ENCODE assay signal across 25 mouse cellular contexts in genomic region chr11:56871640-56872039, GRCm38 (mm10).
DNase-seq lines count a peak whose midpoint lies in the region; ATAC-seq and TF ChIP-seq lines count a peak whose summit lies in the region.
"Had no signal": no experiment of that assay in that cellular context is flagged by ENCODE, and none has a peak within 500 bp of the region (broad histone marks: within the 10 kb centered on the region; RNA-seq: fewer than 3 reads in every experiment).

No protein-coding gene starts in this region.

- no peak overlapping the region for H3K4me2 ChIP-seq in forebrain, embryonic 12.5 days
- H3K4me2 ChIP-seq in hindbrain, postnatal 0 days (ENCODE audit: low read depth, low read length): no peak overlapping the region
- H3K4me2 ChIP-seq in hindbrain, embryonic 16.5 days (ENCODE audit: low read length): no peak overlapping the region
- H3K4me2 ChIP-seq in forebrain, embryonic 16.5 days (ENCODE audit: low read length): no peak overlapping the region
- H3K4me2 ChIP-seq: limb, embryonic 12.5 days; liver, embryonic 12.5 days; lung, embryonic 14.5 days; stomach, embryonic 15.5 days had no signal

- no peaks in the 10 kb centered on the region for H3K27me3 ChIP-seq in forebrain, embryonic 12.5 days
- no peaks in the 10 kb centered on the region for H3K27me3 ChIP-seq in forebrain, embryonic 10.5 days (ENCODE audit: poor library complexity, severe bottlenecking)
- no peaks in the 10 kb centered on the region for H3K27me3 ChIP-seq in hindbrain, postnatal 0 days (ENCODE audit: insufficient read depth, low read length)
- no peaks in the 10 kb centered on the region for H3K27me3 ChIP-seq in hindbrain, embryonic 16.5 days (replicated peaks; ENCODE audit: control insufficient read depth, insufficient read depth, low read length)
- H3K27me3 ChIP-seq in forebrain, embryonic 16.5 days (replicated peaks; ENCODE audit: control insufficient read depth, insufficient read depth, low read length): no peaks in the 10 kb centered on the region
- H3K27me3 ChIP-seq: limb, embryonic 12.5 days; liver, embryonic 12.5 days; stomach, embryonic 15.5 days had no signal

- DNase-seq in forebrain, embryonic 10.5 days (ENCODE audit: extremely low spot score, low spot score): no peak
- peak; percentile 10 for DNase-seq in hindbrain, postnatal 0 days (ENCODE audit: low spot score)
- DNase-seq in brain, adult 2 months (ENCODE audit: low read depth, low spot score): peak; percentile 43
- DNase-seq in left cerebral cortex, postnatal 25 days (ENCODE audit: low spot score in 2 of 2): no peak
- no peak for DNase-seq in urinary bladder, postnatal 4 days (ENCODE audit: low spot score in 2 of 2)
- DNase-seq: adrenal gland, postnatal 10 days; cerebellum, adult 18-20 months; cerebellum, postnatal 25 days; gastrocnemius, postnatal 14 days; heart, postnatal 14 days; kidney, adult 8-10 months; kidney, postnatal 4 days; layer of hippocampus, adult 9-11 months; lung, embryonic 14.5 days; lung, postnatal 36 days; thymus, adult 18-20 months had no signal

- intact Hi-C loops in left cerebral cortex, postnatal 25 days (cut with DNase I): no loop called here

- peak overlapping the region; percentile 56; the same call in 1 of the 2 replicates for H3K27ac ChIP-seq in forebrain, embryonic 12.5 days
- no peak overlapping the region for H3K27ac ChIP-seq in forebrain, embryonic 10.5 days
- H3K27ac ChIP-seq in hindbrain, postnatal 0 days: no peak overlapping the region
- no peak overlapping the region for H3K27ac ChIP-seq in hindbrain, embryonic 16.5 days (ENCODE audit: low read depth, low read length)
- peak overlapping the region; percentile 34; the same call in 1 of the 2 replicates for H3K27ac ChIP-seq in forebrain, embryonic 16.5 days (ENCODE audit: low read length)
- H3K27ac ChIP-seq: limb, embryonic 12.5 days; liver, embryonic 12.5 days; stomach, embryonic 15.5 days had no signal

- no peak overlapping the region for H3K4me3 ChIP-seq in forebrain, embryonic 12.5 days (replicated peaks)
- H3K4me3 ChIP-seq in forebrain, embryonic 10.5 days: no peak overlapping the region
- H3K4me3 ChIP-seq in hindbrain, postnatal 0 days (ENCODE audit: low read length): no peak overlapping the region
- no peak overlapping the region for H3K4me3 ChIP-seq in hindbrain, embryonic 16.5 days (ENCODE audit: low read length)
- no peak overlapping the region for H3K4me3 ChIP-seq in forebrain, embryonic 16.5 days (replicated peaks; ENCODE audit: low read length)
- H3K4me3 ChIP-seq: limb, embryonic 12.5 days; liver, embryonic 12.5 days; stomach, embryonic 15.5 days had no signal

- H3K4me1 ChIP-seq in forebrain, embryonic 12.5 days: no peaks in the 10 kb centered on the region
- H3K4me1 ChIP-seq in forebrain, embryonic 10.5 days: no peaks in the 10 kb centered on the region
- no peaks in the 10 kb centered on the region for H3K4me1 ChIP-seq in hindbrain, postnatal 0 days (ENCODE audit: insufficient read depth, low read length)
- H3K4me1 ChIP-seq in hindbrain, embryonic 16.5 days (ENCODE audit: control insufficient read depth, insufficient read depth, low read depth, low read length): no peaks in the 10 kb centered on the region
- H3K4me1 ChIP-seq in forebrain, embryonic 16.5 days (replicated peaks; ENCODE audit: control insufficient read depth, insufficient read depth, low read length): no peaks in the 10 kb centered on the region; the same call in 1 of the 2 replicates
- H3K4me1 ChIP-seq: limb, embryonic 12.5 days; liver, embryonic 12.5 days; stomach, embryonic 15.5 days had no signal

- no peak overlapping the region for H3K9ac ChIP-seq in forebrain, embryonic 12.5 days
- H3K9ac ChIP-seq in hindbrain, postnatal 0 days (replicated peaks; ENCODE audit: low read length): no peak overlapping the region
- H3K9ac ChIP-seq in hindbrain, embryonic 16.5 days (ENCODE audit: low read depth, low read length): no peak overlapping the region
- no peak overlapping the region for H3K9ac ChIP-seq in forebrain, embryonic 16.5 days (replicated peaks; ENCODE audit: low read depth, low read length)
- H3K9ac ChIP-seq: limb, embryonic 12.5 days; liver, embryonic 12.5 days; lung, embryonic 14.5 days; stomach, embryonic 15.5 days had no signal

- WGBS in forebrain, embryonic 12.5 days: 60% methylated on average over 3 of the region's 3 CpGs
- WGBS in forebrain, embryonic 10.5 days: 71% methylated on average over 3 of the region's 3 CpGs
- WGBS in hindbrain, postnatal 0 days: 49% methylated on average over 3 of the region's 3 CpGs
- 38% methylated on average over 3 of the region's 3 CpGs for WGBS in hindbrain, embryonic 16.5 days
- WGBS in forebrain, embryonic 16.5 days: 60% methylated on average over 3 of the region's 3 CpGs

- peak; percentile 39 for ATAC-seq in forebrain, embryonic 12.5 days (ENCODE audit: low FRiP score)
- ATAC-seq in hindbrain, postnatal 0 days: no peak
- no peak for ATAC-seq in hindbrain, embryonic 16.5 days
- peak; percentile 57; the same call in 1 of the 2 replicates for ATAC-seq in forebrain, embryonic 16.5 days
- ATAC-seq: activated CD4-positive, CD25-positive, alpha-beta regulatory T cell, adult 4 months; inflammation-experienced regulatory T-cells, adult 6 months; liver, embryonic 12.5 days had no signal

- no peak for TF ChIP-seq CTCF in hindbrain, postnatal 0 days (IDR thresholded peaks at IDR 0.05; ENCODE audit: low read depth)

- no peaks in the 10 kb centered on the region for H3K36me3 ChIP-seq in forebrain, embryonic 12.5 days (replicated peaks)
- no peaks in the 10 kb centered on the region for H3K36me3 ChIP-seq in forebrain, embryonic 10.5 days (replicated peaks)
- no peaks in the 10 kb centered on the region for H3K36me3 ChIP-seq in hindbrain, postnatal 0 days (ENCODE audit: insufficient read depth, low read length)
- no peaks in the 10 kb centered on the region for H3K36me3 ChIP-seq in hindbrain, embryonic 16.5 days (ENCODE audit: control insufficient read depth, insufficient read depth, low read length)
- H3K36me3 ChIP-seq in forebrain, embryonic 16.5 days (ENCODE audit: control insufficient read depth, insufficient read depth): no peaks in the 10 kb centered on the region
- H3K36me3 ChIP-seq: G1E; limb, embryonic 12.5 days; liver, embryonic 12.5 days; stomach, embryonic 15.5 days had no signal

- no peaks in the 10 kb centered on the region for H3K9me3 ChIP-seq in forebrain, embryonic 12.5 days
- H3K9me3 ChIP-seq in forebrain, embryonic 10.5 days: no peaks in the 10 kb centered on the region
- no peaks in the 10 kb centered on the region for H3K9me3 ChIP-seq in hindbrain, postnatal 0 days (ENCODE audit: low read length)
- H3K9me3 ChIP-seq in hindbrain, embryonic 16.5 days (ENCODE audit: control insufficient read depth, low read length): no peaks in the 10 kb centered on the region
- no peaks in the 10 kb centered on the region for H3K9me3 ChIP-seq in forebrain, embryonic 16.5 days (ENCODE audit: control insufficient read depth, low read length)
- H3K9me3 ChIP-seq: limb, embryonic 12.5 days; liver, embryonic 12.5 days; stomach, embryonic 15.5 days had no signal

Comparison
In these comparisons a context has a peak if more than half of its experiments do, and no peak if none do; other contexts are left out.
1. H3K27ac ChIP-seq: peak in forebrain, embryonic 12.5 days (single experiment) and forebrain, embryonic 16.5 days (single experiment); none in forebrain, embryonic 10.5 days (single experiment), hindbrain, postnatal 0 days (single experiment) and hindbrain, embryonic 16.5 days (single experiment).
2. ATAC-seq: peak in forebrain, embryonic 12.5 days (single experiment) and forebrain, embryonic 16.5 days (single experiment); none in hindbrain, postnatal 0 days (single experiment) and hindbrain, embryonic 16.5 days (single experiment).
3. DNase-seq: peak in hindbrain, postnatal 0 days (single experiment) and brain, adult 2 months (single experiment); none in forebrain, embryonic 10.5 days (single experiment), left cerebral cortex, postnatal 25 days (0 of 2) and urinary bladder, postnatal 4 days (0 of 2).